Mouse (Mus musculus): ENCODE data around the gene Kmt2a.

Kmt2a gene

DNA sequence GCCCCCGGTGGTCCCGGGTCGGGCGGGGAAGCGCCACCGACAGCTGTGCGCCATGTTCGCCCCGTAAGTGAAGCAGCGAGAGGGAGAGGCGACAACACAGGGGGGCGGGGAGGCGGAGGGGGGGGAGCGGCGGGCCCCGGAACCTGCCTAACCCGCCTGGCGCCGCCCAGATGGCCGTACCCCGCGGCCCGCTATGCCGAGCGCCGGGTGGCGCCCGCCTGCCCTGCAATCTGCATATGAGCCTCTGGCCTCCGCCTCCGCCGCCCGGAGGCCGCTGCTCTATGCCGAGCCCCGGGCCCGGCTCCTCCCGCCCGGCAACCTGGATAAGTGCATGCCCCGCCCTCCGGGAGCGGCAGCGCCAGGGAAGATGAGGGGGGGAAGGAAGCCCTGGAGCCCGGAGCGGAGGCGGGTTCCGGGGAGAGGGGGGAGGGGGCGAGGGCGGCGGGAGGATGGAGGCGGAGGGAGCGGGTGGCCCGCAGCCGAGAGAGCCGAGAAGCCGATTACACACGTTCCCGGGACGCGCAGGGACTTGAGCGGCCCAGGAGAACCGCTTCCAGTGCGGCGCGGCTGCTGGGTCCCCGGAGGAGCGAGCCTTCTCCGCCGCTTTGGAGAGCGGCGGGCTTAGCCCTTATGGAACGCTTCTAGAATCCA is at the start of gene Kmt2a:
Gene Kmt2a (minus strand): TSS at position 76 of the 651 bp plus-strand sequence.
- peak; percentile 98 for DNase-seq (ENCODE audit: low read depth, low spot score)

DNA sequence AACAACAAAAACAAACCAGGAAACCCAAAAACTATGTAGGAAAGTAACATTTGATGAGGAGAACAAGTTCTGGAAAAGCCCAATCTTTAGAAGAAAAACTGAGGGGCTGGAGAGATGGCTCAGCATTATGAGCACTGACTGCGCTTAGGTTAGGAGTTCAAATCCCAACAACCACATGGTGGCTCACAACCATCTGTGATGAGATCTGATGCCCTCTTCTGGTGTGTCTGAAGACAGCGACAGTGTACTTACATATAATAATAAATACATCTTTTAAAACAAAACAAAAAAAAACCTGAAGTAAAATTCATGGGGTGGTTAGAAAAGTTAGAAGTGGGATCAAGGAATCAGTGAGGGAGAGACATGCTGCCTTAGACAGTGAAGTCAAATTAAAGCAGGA is 40.4 kb upstream of the Kmt2a start:
- DNase-seq (ENCODE audit: low read depth, low spot score), result no peak

DNA sequence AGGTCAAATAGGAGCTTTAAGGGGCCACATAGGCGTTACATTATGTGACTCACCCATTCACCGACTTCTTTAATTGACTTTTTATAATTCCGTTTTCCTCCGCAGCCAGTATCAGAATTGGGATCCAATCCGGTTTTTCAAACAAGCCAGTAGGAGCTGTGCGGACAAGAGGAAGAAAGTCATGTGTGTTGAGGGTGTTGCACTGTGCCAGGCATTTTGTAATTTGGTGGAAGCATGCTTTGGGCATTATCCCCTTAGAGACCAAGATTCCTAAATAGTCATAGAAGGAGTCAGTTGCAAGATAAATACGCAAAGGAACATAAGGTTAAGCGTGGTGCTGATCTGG is 40.0 kb upstream of the Kmt2a start:
- DNase-seq (ENCODE audit: low read depth, low spot score), result no peak

DNA sequence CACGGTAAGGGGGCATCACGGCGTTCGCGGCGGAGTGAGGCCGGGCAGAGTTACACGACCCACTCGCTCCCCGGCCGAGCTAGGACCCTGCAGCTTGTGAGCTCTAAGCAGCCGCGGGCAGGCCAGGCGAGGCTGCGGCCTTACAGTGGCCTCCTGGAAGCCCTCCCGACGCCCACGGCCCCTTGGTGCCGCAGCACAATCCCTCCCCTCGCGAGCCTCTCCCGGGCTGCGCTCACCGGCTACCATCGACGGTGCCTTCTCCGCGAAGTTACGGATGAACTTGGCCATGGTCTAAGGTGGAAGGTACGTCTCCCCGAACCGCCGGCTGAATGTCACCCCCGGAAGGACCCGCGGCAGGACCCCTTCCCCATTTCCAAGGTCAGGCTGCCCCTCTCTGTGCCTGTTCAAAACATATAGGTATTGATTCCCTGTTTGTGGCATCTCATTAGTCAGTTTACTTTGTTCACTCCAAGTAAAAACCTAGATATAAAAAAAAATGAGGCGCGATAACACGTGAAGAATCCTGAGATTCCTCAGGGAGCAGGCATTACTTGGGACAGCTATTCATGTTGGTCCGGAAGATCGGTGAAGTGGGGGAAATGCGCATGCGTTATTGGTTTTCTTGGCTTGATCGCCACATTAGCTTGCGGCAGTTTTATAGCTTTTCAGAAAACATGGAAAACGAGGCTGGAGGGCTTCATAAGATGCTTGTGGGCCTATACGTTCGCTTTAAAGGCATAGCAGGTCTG is 39.5 kb upstream of the Kmt2a start, which contains the start of gene Atp5l:
Gene Atp5l (minus strand): TSS at position 369 of the 749 bp plus-strand sequence.
- peak; percentile 96 for DNase-seq (ENCODE audit: low read depth, low spot score)

DNA sequence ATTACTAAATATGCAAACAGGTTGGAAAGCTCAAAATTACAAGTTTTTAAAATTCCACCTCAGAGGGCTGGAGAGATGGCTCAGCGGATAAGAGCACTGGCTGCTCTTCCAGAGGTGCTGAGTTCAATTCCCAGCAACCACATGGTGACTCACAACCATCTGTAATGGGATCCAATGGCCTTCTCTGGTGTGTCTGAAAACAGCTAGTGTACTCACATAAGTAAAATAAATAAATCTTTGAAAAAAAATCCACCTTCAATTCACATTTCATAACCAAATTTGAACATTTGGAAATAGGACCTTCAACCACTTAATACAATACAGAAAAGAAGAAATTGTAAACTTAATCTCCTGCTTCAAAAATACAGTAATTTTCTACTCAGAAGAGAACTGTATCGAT is 38.5 kb upstream of the Kmt2a start:
- DNase-seq (ENCODE audit: low read depth, low spot score), result no peak

DNA sequence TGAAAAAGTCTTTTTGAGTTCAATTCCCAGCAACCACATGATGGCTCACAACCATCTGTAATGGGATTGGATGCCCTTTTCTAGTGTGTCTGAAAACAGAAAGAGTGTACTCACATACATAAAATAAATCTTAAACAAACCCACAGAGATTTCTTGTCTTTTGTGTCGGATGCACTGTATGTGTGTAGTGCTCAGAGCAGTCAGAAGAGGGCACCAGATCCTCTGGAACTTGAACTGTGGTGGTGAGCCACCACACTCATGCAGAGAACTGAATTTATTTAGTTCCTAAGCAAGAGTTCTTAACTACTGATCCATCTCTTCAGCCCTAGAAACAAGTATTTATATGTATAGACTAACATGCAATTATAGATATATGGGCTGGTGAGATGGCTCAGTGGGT is 35.1 kb upstream of the Kmt2a start:
- peak; percentile 71 for DNase-seq (ENCODE audit: low read depth, low spot score)

DNA sequence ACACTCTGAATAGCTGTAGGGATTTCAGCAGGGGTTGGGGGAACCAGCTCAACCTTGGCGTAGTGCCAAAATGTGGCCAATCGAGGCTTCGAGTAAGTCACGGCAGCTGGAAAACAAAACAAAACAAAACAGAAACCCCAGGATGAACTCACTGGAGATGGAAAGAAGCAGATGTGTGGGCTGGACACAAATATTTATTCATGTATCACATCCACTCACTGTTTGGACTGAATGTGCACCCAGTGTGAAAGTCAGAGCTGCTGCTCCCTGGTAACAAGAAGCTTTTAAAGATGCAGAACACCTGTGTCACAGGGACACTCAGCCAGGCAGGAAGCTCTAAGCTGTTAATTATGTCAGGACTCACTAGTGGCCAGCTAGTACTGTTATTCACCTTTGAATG is 33.6 kb upstream of the Kmt2a start:
- no peak for DNase-seq (ENCODE audit: low read depth, low spot score)

DNA sequence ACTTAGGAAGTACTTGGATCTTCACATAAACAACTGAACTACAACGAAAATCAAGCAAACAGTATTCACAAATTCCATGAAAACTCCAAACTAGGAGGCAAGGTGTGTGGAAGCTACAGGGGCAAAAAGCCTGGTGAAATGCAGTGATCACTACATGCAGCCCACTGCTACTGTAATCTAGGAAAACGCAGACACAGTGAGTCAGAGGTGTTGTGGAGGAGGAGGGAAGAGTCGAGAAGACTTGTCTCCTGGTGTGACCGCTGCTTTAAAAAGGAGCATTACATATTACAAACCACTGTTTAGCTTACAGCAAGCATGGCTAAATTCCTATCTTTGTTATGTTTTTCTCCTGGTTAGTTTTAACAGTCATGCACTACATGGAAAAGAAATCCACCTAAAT is 30.3 kb upstream of the Kmt2a start:
- DNase-seq (ENCODE audit: low read depth, low spot score), result no peak

DNA sequence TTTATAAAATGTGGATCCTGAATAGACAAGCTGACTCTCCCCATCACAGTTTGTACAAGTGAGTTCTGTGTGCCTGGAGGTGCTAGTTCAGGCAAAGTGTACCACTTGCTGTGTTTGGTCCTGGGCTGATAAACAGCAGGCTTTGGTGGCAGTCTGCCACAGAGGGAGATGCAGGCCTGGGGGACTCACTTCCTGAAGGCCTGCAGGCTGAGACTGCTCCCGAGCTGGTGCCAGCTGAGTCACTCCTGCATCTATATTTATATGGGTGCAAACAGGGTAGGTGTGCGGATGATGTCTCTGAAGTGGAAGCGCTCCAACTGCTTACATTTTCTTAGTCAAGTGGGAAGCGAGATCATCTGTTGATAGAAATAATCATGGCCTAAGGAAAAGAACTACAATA is 24.5 kb upstream of the Kmt2a start:
- DNase-seq (ENCODE audit: low read depth, low spot score), result no peak

DNA sequence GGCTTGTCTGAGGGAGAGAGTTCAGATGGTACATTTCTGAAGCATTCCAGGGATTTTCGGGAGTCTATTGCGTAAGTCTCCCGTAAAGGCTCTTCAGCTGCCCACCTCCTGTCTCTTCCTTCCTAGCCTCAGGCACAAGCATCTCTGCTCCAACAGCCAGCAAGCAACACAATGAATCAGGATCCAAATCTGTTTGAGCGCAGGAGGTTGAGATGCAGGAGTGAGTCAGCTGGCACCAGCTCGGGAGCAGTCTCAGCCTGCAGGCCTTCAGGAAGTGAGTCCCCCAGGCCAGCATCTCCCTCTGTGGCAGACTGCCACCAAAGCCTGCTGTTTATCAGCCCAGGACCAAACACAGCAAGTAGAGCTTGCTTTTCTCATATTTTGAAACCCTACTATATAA is 23.9 kb upstream of the Kmt2a start:
- no peak for DNase-seq (ENCODE audit: low read depth, low spot score)

DNA sequence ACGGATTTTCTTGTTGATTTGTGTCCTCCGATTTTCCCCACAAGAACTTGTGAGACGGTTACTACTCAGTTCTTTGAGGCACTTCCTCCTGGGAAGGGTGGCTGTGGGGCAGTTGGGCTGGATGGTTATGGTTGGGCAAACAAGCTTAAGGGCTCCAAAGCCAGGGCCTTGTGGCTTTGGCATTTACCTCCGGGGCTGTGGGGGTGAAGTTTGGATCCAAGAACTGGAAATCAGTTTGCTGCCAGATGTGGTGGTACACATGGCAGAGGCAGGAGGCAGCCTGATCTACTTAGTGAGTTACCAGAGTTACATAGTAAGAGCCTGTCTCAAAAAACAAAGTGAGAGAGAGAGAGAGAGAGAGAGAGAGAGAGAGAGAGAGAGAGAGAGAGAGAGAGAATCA is 22.8 kb upstream of the Kmt2a start:
- DNase-seq (ENCODE audit: low read depth, low spot score), result no peak

DNA sequence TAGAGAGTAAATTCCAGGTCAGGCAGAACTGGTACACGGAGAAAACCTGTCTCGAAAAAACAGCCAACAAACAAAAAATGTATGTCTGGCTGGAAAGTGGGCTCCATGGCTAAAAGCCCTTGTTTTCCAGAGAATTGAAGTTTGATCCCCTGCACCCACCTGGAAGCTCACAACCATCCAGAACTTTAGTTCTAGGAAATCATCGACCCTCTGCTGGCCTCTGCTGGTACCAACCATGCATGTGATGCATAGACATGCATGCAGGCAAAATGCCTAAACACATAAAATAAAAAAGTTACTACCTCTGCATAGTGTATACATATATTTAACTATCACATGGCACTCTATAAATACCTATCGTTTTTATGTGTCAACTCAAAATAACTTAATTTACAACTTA is 19.3 kb upstream of the Kmt2a start:
- no peak for DNase-seq (ENCODE audit: low read depth, low spot score)

DNA sequence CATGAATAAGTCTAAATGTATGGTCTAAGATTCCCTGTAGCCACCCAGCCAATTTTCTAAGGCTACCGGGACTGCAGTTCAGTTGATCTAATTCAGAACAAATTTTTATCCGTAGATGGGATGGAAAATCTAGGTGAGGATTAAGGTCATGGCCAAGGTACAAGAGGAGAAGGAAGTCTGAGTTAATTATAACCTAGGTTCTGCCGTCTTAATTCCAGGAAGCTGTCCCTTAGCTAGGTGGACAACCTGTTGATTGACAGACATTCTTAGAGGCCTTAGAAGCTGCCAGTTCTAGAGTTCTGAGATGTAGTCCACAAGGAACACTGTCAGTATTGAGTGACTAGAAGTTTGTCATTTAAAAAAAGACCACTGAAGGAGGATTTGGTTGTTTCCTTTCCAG is 18.6 kb upstream of the Kmt2a start:
- no peak for DNase-seq (ENCODE audit: low read depth, low spot score)

DNA sequence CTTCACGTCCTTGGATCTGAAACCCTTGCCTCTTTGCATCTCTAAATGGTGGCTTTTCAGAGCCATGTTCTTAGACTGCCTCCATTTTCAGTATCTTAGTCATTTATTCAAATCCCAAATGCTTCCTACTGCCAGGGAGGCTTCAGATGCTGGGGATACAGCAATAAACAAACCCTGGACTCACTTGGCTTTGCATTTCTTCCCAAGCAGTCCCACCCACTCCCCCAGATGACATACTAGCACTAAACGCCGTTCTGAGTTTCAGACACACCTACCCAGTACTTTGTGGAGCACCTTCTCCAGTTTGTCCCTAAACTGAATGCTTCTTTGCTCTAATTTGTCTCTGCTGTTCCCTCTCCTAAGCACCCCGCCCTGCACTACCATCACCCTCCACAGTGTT is 15.9 kb upstream of the Kmt2a start:
- no peak for DNase-seq (ENCODE audit: low read depth, low spot score)

DNA sequence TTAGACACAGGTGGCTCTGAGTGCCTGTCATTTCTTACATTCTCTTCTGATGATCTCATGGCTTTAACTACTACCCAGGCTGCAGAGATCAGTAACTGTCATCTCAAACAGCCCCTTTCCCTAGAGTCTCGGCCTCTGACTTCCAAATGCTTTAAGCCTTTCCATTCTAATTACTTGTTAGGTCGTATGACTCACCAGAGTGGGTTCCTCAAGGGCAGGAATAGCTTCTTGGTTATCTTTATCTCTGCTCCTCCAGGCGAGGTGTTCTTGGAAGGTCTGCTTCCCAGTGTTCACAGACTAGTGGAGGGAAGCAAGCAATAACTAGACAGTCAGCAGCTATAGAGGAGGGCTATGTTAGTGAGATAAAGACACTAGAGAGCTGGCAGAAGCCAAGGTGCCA is 11.6 kb upstream of the Kmt2a start:
- no peak for DNase-seq (ENCODE audit: low read depth, low spot score)

DNA sequence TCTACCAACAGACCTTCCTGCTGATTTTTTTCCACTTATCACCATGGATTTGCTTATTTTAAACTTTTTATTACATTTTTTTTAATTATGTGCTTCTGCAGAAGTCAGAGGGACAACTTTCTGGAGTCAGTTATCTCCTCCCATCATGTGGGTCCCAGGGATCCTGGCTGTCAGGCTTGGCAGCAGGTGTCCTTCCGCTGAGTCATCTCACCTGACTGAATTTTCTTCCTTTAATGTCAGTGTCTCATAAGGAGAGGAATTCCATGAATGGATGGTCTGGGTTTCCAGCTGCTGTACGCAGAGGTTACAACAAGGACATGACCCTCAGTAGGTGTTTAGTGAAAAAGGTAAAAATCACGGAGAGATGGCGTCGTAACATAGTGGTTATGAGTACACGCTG is 10.1 kb upstream of the Kmt2a start:
- DNase-seq (ENCODE audit: low read depth, low spot score), result no peak

DNA sequence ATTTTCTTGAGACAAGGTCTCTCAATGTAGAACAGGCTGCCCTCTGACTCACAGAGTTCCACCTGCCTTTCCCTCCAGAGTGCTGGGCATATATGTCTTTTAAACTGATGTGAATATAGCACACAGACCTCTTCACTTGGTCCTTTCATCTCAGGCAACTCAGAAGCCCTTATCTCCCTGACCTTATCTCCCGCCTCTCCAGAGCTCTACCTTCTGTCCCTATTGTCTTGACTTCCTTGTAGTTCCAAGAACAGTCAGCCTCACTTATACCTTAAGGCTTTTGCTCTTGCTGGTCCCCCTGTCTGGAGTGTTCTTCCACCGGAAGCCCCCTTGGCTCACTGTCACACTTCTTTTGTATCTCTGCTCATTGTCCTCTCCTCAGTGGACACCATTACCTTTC is 9.0 kb upstream of the Kmt2a start:
- no peak for DNase-seq (ENCODE audit: low read depth, low spot score)

DNA sequence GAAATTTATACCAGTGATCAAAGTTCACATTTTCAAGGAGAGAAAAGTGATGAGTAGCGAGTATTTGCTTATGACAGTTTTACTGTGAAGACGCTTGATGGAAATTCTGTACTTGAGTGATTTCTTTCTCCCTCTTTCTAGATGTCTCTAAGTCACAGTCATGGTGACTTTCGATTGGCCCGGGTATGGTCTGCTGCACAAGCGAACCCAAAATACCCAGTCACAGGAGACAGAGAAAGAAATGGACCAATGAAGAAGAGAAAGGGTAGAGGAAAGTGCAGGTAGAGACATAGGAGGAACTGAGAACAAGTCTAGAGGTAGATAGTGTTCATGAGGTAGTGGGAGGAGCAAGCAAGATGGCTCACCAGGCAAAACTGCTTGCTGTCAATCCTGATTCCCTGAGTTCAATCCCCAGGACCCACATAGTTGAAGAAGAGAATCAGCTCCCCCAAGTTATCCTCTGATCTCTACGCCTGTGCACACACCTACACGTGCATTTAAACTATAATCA is 7.1 kb upstream of the Kmt2a start:
- DNase-seq (ENCODE audit: low read depth, low spot score), result peak; percentile 60

DNA sequence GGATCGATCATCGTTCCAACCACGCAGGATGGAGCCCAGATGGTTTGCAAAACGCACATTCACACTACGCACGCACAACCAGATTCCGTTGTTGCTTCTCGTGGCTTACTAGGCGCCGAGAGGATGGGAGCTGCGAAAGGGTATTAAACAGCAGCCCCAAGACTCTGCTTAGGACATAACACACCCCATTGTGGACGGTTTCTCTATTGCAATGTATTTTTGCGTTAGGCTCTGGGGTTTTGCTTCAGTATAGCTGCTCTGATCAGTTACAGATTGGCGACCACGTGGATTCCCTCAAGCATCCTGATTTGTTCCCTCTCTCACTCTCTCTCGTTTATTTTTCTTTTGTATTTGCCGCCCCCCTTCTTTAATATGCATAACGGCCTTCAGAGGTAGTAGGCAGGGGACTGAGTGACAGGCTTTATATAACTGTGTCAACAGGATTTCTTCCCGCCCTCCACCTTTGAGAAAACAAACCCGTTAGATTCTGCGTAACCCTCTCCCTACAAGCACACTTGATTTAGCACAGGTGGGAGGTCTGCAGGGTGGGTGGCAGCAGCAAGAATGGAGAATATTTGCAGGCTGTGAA is 2.0 kb upstream of the Kmt2a start:
- DNase-seq (ENCODE audit: low read depth, low spot score), result peak; percentile 77

DNA sequence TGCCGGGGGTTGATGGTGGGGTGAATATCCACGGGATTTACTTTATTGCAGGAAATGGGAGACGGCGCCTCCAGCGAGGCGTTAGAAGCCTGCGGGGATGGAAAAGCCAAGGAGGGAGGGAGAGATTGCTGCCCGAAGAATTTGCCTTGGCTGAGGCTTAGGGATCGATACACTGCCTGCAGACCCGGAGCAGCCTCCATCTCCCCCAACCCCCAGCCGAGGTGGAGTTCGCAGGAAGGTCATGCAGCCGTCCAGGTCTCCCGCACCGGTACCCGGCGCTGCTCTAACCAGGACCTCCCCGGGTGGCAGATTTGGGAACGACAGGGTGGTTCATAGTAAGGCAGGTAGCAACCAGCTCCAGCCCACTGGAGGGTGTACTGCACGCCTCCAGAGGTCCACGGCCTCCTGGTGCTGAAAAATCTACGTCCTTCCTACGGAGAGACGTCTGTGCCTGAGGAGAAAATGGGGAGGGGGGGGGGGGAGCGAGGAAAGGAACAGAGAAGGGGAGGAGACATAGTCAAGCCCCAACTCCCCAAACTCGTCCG is 1.4 kb upstream of the Kmt2a start:
- peak; percentile 80 for DNase-seq (ENCODE audit: low read depth, low spot score)

DNA sequence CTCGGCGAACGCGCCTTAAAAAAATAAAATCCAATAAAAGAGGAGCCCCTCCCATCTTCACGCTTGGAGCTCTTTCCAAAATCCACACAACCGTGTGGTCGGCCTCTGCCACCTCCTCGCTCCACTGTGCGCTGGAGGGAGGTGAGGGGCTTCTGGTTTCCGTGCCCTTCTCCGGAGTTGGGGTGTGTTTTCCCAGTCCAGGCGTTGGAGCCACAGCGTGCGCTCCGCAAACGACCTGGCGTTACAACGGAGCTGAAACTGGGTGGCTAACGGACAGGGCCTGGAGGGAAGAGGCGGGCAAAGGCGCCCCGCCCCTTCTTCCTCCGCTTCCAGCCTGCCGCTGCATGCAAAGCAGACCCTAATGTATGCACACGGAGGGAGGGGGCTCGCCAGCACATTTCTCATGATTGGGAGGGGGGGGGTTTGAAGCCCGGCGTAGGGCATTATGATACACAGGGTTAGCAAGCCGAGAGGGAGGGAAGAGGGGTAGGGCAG is 892 bp upstream of the Kmt2a start:
- DNase-seq (ENCODE audit: low read depth, low spot score), result peak; percentile 94

DNA sequence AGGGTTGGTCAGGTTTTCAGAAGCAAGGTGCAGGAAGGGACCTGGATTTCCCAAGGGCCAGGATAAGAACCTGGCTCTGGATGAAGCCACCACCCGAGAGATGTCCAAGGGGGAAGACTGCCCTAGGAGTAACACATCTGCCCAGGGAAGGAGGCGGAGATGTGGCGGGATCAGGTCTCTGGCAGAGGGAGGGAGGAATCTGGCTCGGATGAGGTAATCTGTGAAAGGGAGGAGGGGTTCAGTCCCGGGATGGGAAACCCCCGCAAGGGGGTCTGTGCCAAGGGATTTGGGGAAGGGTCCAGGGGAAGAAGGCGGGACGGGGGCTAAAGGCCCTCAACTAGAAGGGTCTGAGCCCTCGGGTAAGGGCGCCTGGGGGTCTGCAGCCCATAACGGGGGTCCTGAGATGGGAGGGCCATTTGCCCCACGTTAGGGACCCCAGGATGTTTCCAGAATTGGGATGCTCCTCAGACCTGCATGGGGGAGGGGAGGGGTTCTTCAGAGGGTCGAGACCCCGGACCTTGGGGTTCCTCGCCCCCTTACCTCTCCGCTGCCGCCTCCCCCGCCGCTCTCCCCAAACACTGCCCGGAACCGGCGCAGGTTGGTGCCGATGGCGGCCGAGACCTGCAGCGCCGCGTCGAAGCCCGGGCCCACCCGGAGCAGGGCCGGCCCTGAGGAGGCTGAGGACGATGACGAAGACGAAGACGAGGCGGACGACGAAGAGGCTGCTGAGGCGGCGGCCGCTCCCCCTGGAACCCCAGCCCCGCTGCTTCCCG is 601 bp downstream of the Kmt2a start:
- DNase-seq (ENCODE audit: low read depth, low spot score), result peak; percentile 60
